27 mouse cellular contexts compared by ENCODE assay signal in the genomic region with DNA sequence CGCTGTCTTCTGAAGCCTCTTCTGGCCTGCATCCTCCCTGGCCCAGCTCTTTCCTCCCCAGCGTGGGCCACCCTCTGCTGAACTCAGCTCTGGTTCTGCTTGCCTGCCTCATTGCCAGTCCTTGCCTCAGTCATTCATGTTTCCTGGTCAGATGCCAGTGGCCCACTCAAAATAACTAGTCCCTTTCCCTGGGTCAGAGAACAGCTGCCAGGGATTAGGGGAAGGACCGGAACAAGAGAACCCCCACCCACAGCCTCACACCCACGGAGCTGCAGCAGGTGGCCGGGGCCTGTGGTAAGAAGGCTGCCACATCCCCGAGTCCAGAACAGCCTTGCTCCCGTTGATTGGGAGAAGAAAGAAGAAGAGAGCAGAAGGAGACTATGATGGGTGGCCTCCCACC. TPM values are rescaled to one million over a fixed set of nuclear protein-coding genes. Genes with fewer than 3 reads are reported as not detected.
DNase-seq lines count a peak whose midpoint lies in the region; ATAC-seq lines count a peak whose summit lies in the region.
"Had no signal": no experiment of that assay in that cellular context is flagged by ENCODE, and none has a peak within 500 bp of the region (broad histone marks: within the 10 kb centered on the region; RNA-seq: fewer than 3 reads in every experiment).

No protein-coding gene starts in this region.

- H3K27me3 ChIP-seq in embryonic facial prominence, embryonic 14.5 days (replicated peaks; ENCODE audit: control insufficient read depth, insufficient read depth, low read length): no peaks in the 10 kb centered on the region
- H3K27me3 ChIP-seq in embryonic facial prominence, embryonic 10.5 days (replicated peaks; ENCODE audit: low read depth, poor library complexity, severe bottlenecking): no peaks in the 10 kb centered on the region
- no peaks in the 10 kb centered on the region for H3K27me3 ChIP-seq in limb, embryonic 15.5 days
- H3K27me3 ChIP-seq: embryonic facial prominence, embryonic 12.5 days; embryonic facial prominence, embryonic 15.5 days; forebrain, embryonic 12.5 days; Patski had no signal

- no peaks in the 10 kb centered on the region for H3K9me3 ChIP-seq in embryonic facial prominence, embryonic 14.5 days (ENCODE audit: control insufficient read depth, low read length)
- H3K9me3 ChIP-seq in embryonic facial prominence, embryonic 10.5 days: no peaks in the 10 kb centered on the region
- no peaks in the 10 kb centered on the region for H3K9me3 ChIP-seq in limb, embryonic 15.5 days
- H3K9me3 ChIP-seq: embryonic facial prominence, embryonic 12.5 days; embryonic facial prominence, embryonic 15.5 days; forebrain, embryonic 10.5 days; forebrain, embryonic 12.5 days had no signal

- H3K9ac ChIP-seq in embryonic facial prominence, embryonic 14.5 days (ENCODE audit: low read depth, low read length): no peak overlapping the region
- H3K9ac ChIP-seq in limb, embryonic 15.5 days: no peak overlapping the region
- H3K9ac ChIP-seq: embryonic facial prominence, embryonic 12.5 days; embryonic facial prominence, embryonic 15.5 days; forebrain, embryonic 12.5 days had no signal

- no peak overlapping the region for H3K4me3 ChIP-seq in embryonic facial prominence, embryonic 14.5 days (ENCODE audit: low read depth, low read length)
- H3K4me3 ChIP-seq in embryonic facial prominence, embryonic 10.5 days: no peak overlapping the region
- H3K4me3 ChIP-seq in limb, embryonic 15.5 days: no peak overlapping the region
- H3K4me3 ChIP-seq: embryonic facial prominence, embryonic 12.5 days; embryonic facial prominence, embryonic 15.5 days; erythroblast, embryonic 14.5 days; forebrain, embryonic 10.5 days; forebrain, embryonic 12.5 days had no signal

- H3K4me2 ChIP-seq in embryonic facial prominence, embryonic 14.5 days (ENCODE audit: low read depth, low read length): no peak overlapping the region
- H3K4me2 ChIP-seq in limb, embryonic 15.5 days: no peak overlapping the region
- H3K4me2 ChIP-seq: embryonic facial prominence, embryonic 12.5 days; embryonic facial prominence, embryonic 15.5 days; forebrain, embryonic 12.5 days had no signal

- H3K36me3 ChIP-seq in embryonic facial prominence, embryonic 14.5 days (ENCODE audit: control insufficient read depth, insufficient read depth, low read length): no peaks in the 10 kb centered on the region
- no peaks in the 10 kb centered on the region for H3K36me3 ChIP-seq in embryonic facial prominence, embryonic 10.5 days (replicated peaks)
- no peaks in the 10 kb centered on the region for H3K36me3 ChIP-seq in limb, embryonic 15.5 days
- H3K36me3 ChIP-seq: embryonic facial prominence, embryonic 12.5 days; embryonic facial prominence, embryonic 15.5 days; forebrain, embryonic 10.5 days; forebrain, embryonic 12.5 days had no signal

- H3K27ac ChIP-seq in embryonic facial prominence, embryonic 14.5 days (replicated peaks; ENCODE audit: low read depth, low read length): no peak overlapping the region
- H3K27ac ChIP-seq in embryonic facial prominence, embryonic 10.5 days (replicated peaks): no peak overlapping the region
- H3K27ac ChIP-seq in limb, embryonic 15.5 days: no peak overlapping the region
- H3K27ac ChIP-seq: embryonic facial prominence, embryonic 12.5 days; embryonic facial prominence, embryonic 15.5 days; forebrain, embryonic 10.5 days; forebrain, embryonic 12.5 days had no signal

- H3K4me1 ChIP-seq in embryonic facial prominence, embryonic 14.5 days (ENCODE audit: control insufficient read depth, insufficient read depth, low read length): peaks cover 9% of the 10 kb centered on the region
- H3K4me1 ChIP-seq in embryonic facial prominence, embryonic 10.5 days: peaks cover 18% of the 10 kb centered on the region
- H3K4me1 ChIP-seq in limb, embryonic 15.5 days: peaks cover 13% of the 10 kb centered on the region; the same call in 1 of the 2 replicates

- ATAC-seq in embryonic facial prominence, embryonic 14.5 days (ENCODE audit: low read depth): 0 out of 2 replicates have a peak, but pooled peaks have one; percentile 24
- peak; percentile 56; the same call in 1 of the 2 replicates for ATAC-seq in limb, embryonic 15.5 days (ENCODE audit: insufficient number of reproducible peaks, low FRiP score, low TSS enrichment, low read depth)
- ATAC-seq: activated CD4-positive, CD25-positive, alpha-beta regulatory T cell, adult 4 months; forebrain, embryonic 14.5 days; forebrain, embryonic 16.5 days; Patski had no signal

- WGBS in embryonic facial prominence, embryonic 14.5 days: 75% methylated on average over 7 of the region's 7 CpGs
- WGBS in embryonic facial prominence, embryonic 10.5 days: 77% methylated on average over 7 of the region's 7 CpGs
- WGBS in limb, embryonic 15.5 days: 80% methylated on average over 7 of the region's 7 CpGs

- DNase-seq in embryonic facial prominence, embryonic 14.5 days (ENCODE audit: low spot score): peak; percentile 63
- no peak for DNase-seq in embryonic facial prominence, embryonic 10.5 days (ENCODE audit: low spot score)
- peak; percentile 52 for DNase-seq in retina, postnatal 1 day
- no peak for DNase-seq in retina, embryonic 14.5 days (ENCODE audit: low spot score)
- no peak for DNase-seq in thymus, postnatal 10 days (ENCODE audit: low spot score in 2 of 2)
- DNase-seq in testis, postnatal 14 days (ENCODE audit: low spot score): no peak
- DNase-seq: adrenal gland, adult 2 months; adrenal gland, postnatal 10 days; adrenal gland, postnatal 25 days; B cell, adult 2 months; cerebellum, adult 11 months; cerebellum, adult 18-20 months; cerebellum, adult 8-10 months; cerebellum, adult 9-11 months; cerebellum, postnatal 14 days; cerebellum, postnatal 36 days; embryo, embryonic 11 days had no signal

RNA-seq across cellular contexts. Expression of a gene that starts 33.6 kb away (rescaled TPM):
- polyA plus RNA-seq in embryonic facial prominence, embryonic 14.5 days (2014; fragmentation: Nextera tagmentation; extraction: Ambion mirVana): 150 and 152 TPM in 2 replicates
- 141 and 148 TPM in 2 replicates for polyA plus RNA-seq in embryonic facial prominence, embryonic 10.5 days (2016; fragmentation: Nextera tagmentation; extraction: Ambion mirVana)
- polyA plus RNA-seq in limb, embryonic 15.5 days (2015; fragmentation: Nextera tagmentation; extraction: Ambion mirVana): 122 and 128 TPM in 2 replicates

RNA-seq across cellular contexts. Expression of a gene that starts 49.0 kb away (rescaled TPM):
- 14.9 and 15.3 TPM in 2 replicates for polyA plus RNA-seq in embryonic facial prominence, embryonic 14.5 days (2014; fragmentation: Nextera tagmentation; extraction: Ambion mirVana)
- 11.3 and 12.5 TPM in 2 replicates for polyA plus RNA-seq in embryonic facial prominence, embryonic 10.5 days (2016; fragmentation: Nextera tagmentation; extraction: Ambion mirVana)
- polyA plus RNA-seq in limb, embryonic 15.5 days (2015; fragmentation: Nextera tagmentation; extraction: Ambion mirVana): 7.8 and 8.1 TPM in 2 replicates

Comparison
In these comparisons a context has a peak if more than half of its experiments do, and no peak if none do; other contexts are left out.
1. DNase-seq: peak in embryonic facial prominence, embryonic 14.5 days (single experiment) and retina, postnatal 1 day (single experiment); none in embryonic facial prominence, embryonic 10.5 days (single experiment), retina, embryonic 14.5 days (single experiment), thymus, postnatal 10 days (0 of 2) and testis, postnatal 14 days (single experiment).